Mouse (Mus musculus): ENCODE data around the gene Plin3. TPM values are rescaled to one million over a fixed set of nuclear protein-coding genes. Genes with fewer than 3 reads are reported as not detected.

Gene Plin3
- total RNA-seq, 2 experiments from 2014 or later, result 2.5 to 6.7 TPM

DNA sequence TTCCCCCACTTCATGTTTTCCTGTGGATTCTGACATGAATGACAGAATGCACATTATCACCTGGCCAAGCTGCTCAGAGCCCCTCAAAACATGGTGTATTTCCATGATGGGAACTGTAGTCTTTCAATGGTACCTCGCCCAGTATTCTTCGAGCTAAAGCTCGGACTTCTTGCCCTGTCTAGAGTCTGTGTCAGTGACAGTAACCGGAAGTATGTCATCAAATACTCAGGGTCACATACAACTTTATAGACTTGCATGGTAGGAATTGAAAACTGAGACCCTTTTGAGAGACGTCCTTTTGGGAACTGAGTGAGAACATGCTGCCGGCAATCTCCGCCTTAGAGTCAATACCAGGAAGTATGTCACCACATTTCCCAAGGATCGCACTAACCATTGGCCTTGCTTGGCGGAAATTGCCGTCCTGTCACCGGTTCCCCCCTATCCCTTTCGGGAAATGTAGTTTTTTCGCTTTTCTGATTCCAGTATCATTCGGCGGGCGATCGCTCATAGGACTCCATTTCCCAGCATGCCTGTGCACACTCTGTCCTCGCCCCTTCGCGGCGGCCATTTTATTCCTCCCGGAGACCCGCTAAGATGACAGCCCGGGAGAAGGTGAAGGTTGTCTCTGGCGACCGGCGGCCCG is 36.3 kb downstream of the Plin3 start, which contains the start of gene Fem1a:
Fem1a (plus strand) TSS at position 572 of the 643 bp plus-strand sequence.
- peak; percentile 89 for ATAC-seq (replicated peaks; ENCODE audit: low FRiP score, poor library complexity, severe bottlenecking)

GRCm38 (mm10) chr17:56255863-56256238 is 36.8 kb downstream of the Plin3 start:
- ATAC-seq (replicated peaks; ENCODE audit: low FRiP score, poor library complexity, severe bottlenecking), result peak; percentile 87

DNA sequence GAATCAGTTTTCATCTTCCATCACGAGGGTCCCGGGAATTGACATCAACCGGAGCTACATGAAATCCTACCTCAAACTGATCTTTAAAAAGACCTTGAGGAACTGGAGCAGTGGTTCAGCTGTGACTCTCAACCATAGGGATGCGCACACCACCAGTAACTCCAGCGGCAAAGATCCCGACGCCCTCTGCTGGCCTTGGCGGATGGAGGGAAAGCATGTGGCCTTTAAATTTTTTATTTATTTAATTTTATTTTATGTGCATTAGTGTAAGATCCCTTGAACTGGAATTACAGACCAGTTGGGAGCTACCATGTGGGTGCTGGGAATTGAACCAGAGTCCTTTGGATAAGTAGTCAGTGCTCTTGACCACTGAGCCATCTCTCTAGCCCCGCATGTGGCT is 37.2 kb downstream of the Plin3 start:
- no peak for ATAC-seq (replicated peaks; ENCODE audit: low FRiP score, poor library complexity, severe bottlenecking)

DNA sequence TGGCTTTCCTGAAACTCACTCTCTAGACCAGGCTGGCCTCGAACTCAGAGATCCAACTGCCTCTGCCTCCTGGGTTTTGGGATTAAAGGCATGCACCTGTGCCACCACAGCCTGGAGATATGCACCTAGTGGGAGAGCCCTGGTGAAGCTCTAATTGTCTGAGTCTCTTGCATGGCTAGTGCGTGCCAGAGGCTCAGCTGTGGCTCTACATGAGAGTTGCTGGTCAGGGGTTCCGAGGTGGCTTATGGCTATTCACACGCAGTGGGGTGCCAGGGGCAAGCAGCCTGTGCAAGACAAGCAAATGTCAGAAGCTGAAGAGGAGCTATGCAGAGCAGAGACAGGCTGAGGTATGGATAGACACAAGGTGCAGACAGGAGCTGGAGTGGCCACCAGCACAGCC is 38.0 kb downstream of the Plin3 start:
- ATAC-seq (replicated peaks; ENCODE audit: low FRiP score, poor library complexity, severe bottlenecking), result no peak

DNA sequence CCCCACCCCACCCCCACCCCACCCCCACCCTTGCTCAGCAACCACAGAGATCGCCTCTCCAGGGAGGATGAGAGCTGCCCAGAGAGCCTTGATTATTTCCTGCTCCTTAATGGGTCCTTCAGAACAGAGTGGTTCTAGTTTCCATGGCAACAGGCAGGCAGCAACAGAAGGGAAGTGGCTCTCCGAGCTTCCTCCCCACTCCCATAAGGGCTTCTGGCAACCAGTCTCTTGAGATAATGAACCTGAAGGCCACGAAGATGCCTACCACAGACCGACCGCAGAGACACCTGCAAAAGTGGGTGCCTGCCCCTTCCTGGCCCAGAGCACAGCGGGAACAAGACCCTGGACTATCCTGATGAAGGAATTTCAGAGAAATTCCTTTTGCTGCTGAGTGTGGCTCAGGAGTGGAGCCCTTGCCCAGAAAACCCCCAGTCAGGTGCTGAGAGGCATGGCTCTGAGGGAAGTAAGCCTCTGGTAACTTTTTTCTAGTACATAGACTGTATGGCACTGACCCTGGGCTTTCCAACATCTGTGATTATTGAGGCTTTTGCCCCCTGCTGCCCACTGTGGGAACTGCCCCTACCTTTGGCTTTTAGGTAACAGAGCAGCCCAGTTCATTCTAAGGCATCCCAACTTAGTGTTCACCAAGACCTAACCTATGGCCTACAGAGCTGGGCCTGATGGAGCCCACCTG is 41.4 kb downstream of the Plin3 start:
- ATAC-seq (replicated peaks; ENCODE audit: low FRiP score, poor library complexity, severe bottlenecking), result no peak; the same call in 1 of the 2 replicates

DNA sequence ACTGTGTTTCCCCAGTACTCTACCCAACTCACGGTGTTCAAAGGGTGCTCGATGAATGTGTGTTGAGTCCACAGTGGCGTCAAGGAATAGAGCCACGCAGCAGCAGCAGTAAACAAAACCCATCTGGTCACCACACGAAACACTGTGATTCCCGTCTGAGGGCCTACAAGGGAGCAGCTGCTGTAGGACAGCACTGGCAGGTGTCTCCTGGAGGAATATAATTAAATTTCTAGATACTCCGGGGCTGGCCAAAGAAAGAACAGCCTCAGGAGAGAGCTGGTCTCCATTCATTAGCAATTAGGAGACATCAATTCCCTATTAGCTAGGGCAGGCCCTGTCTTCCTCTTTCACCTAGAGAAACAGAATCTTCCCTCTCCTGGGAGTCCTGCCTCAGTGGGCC is 47.1 kb downstream of the Plin3 start:
- ATAC-seq (replicated peaks; ENCODE audit: low FRiP score, poor library complexity, severe bottlenecking), result no peak

DNA sequence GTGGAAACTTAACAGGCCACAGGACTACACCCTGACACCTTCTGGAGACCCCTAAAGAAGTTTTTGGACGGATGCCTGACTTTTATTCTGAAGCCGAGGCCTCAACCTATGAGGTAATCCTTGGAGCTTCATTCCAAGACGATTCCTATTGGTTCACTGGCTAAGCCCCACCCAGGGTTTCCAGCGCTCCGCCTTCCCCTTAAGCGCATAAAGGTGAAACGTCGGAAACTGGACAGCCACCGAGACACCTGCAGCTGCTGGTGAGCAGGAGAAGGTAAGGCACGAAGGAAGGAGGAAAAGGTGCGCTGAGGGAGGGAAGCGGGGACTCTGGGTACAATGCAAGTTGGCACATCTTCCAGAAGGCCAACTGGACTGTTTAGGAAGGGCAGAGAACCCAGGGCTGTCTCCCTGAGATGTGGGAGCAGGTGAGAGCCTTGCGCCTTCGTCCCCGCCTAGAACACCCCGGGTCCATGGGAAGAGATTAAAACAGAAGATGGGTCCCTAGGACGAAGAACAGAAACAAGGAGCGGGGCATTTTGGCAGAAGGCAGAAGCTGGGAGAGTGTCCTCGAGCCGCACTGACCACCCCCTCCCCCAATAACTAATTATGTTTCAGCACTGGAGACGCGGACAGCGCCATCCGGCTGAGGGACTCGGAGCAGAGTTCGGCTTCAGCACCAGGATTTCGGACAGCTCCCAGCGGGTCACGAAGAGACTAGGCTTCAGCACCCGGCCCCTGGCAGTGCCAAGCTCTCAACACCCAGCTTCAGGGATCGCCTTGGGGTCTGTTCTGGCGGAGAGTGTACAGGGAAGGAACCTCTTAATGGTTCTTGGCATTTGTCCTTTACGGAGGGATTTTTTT is 50.9 kb downstream of the Plin3 start:
- peak; percentile 66 for ATAC-seq (replicated peaks; ENCODE audit: low FRiP score, poor library complexity, severe bottlenecking)

DNA sequence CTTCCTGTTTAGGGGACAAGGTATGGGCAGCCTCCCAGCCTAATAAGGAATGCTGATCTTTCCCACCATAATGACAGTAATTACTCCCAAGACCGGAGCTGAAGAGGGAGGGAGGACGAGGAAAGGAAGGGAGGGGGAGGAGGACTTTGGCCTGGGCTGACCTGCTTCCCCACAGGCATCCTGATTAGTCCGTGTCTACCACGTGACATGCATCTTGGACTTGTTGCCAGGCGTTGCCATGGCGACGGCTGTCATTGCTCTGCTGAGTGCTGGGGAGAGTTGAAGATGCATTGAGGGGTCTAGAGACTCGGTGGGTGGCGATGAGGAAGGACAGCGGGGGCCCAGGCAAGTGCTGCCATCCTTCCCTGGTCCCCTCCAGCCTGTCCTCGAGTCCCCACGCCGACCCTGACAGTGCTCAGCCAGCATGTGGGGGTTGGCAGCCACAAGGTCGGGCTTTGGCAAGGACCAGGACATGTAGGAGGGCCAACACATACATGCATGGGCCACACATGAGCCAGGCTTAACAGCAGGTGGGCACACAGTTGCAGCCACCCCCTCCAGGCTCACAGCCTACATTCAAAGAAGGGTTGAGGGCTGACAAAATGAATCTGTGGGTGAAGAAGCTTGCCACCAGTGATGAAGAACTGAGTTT is 58.7 kb downstream of the Plin3 start:
- ATAC-seq (replicated peaks; ENCODE audit: low FRiP score, poor library complexity, severe bottlenecking), result no peak

- no peak for ATAC-seq (replicated peaks; ENCODE audit: low FRiP score, poor library complexity, severe bottlenecking)
These were observed 59.3 kb downstream of the Plin3 start for GRCm38 (mm10) chr17:56233389-56233788.

GRCm38 (mm10) chr17:56229943-56230342 is 62.7 kb downstream of the Plin3 start:
- ATAC-seq (replicated peaks; ENCODE audit: low FRiP score, poor library complexity, severe bottlenecking), result no peak

Other genes with a start within 250 kb of the Plin3 start
- gene Ubxn6, start 217.8 kb downstream of the Plin3 start, total RNA-seq (2015; ENCODE audit: low replicate concordance), result 4.7 and 8.4 TPM in 2 replicates
- 1.9 and 5.6 TPM in 2 replicates for gene Ubxn6, start 217.8 kb downstream of the Plin3 start, total RNA-seq (2017; ENCODE audit: low replicate concordance)
- 36.5 and 71.4 TPM in 2 replicates for gene Hdgfl2, start 213.2 kb downstream of the Plin3 start, total RNA-seq (2015; ENCODE audit: low replicate concordance)
- gene Hdgfl2, start 213.2 kb downstream of the Plin3 start, total RNA-seq (2017; ENCODE audit: low replicate concordance), result 125 and 144 TPM in 2 replicates
- gene Plin4, start 183.1 kb downstream of the Plin3 start, total RNA-seq (2015; ENCODE audit: low replicate concordance), result not detected in 2 replicates
- gene Plin4, start 183.1 kb downstream of the Plin3 start, total RNA-seq (2017; ENCODE audit: low replicate concordance), result not detected in 2 replicates
- gene Plin5, start 175.3 kb downstream of the Plin3 start, total RNA-seq (2015; ENCODE audit: low replicate concordance), result not detected in 2 replicates
- gene Plin5, start 175.3 kb downstream of the Plin3 start, total RNA-seq (2017; ENCODE audit: low replicate concordance), result not detected in 2 replicates
- 1.7 and 8.6 TPM in 2 replicates for gene Lrg1, start 170.9 kb downstream of the Plin3 start, total RNA-seq (2015; ENCODE audit: low replicate concordance)
- gene Lrg1, start 170.9 kb downstream of the Plin3 start, total RNA-seq (2017; ENCODE audit: low replicate concordance), result 3.9 and 6.9 TPM in 2 replicates
- 1.4 TPM in 1 of 2 replicates, not detected in the other for gene Sema6b, start 152.5 kb downstream of the Plin3 start, total RNA-seq (2015; ENCODE audit: low replicate concordance)
- 0.83 TPM in 1 of 2 replicates, not detected in the other for gene Sema6b, start 152.5 kb downstream of the Plin3 start, total RNA-seq (2017; ENCODE audit: low replicate concordance)
- 1.3 and 1.4 TPM in 2 replicates for gene Tnfaip8l1, start 130.4 kb downstream of the Plin3 start, total RNA-seq (2015; ENCODE audit: low replicate concordance)
- gene Tnfaip8l1, start 130.4 kb downstream of the Plin3 start, total RNA-seq (2017; ENCODE audit: low replicate concordance), result 0.26 and 1.6 TPM in 2 replicates
- 9.6 and 11.2 TPM in 2 replicates for gene Mydgf, start 109.0 kb downstream of the Plin3 start, total RNA-seq (2015; ENCODE audit: low replicate concordance)
- gene Mydgf, start 109.0 kb downstream of the Plin3 start, total RNA-seq (2017; ENCODE audit: low replicate concordance), result 5.6 and 6.8 TPM in 2 replicates
- 5.8 and 11.7 TPM in 2 replicates for gene Dpp9, start 74.0 kb downstream of the Plin3 start, total RNA-seq (2015; ENCODE audit: low replicate concordance)
- 6.5 and 8.9 TPM in 2 replicates for gene Dpp9, start 74.0 kb downstream of the Plin3 start, total RNA-seq (2017; ENCODE audit: low replicate concordance)
- gene Fem1a, start 36.1 kb downstream of the Plin3 start, total RNA-seq (2015; ENCODE audit: low replicate concordance), result 7.2 and 8.4 TPM in 2 replicates
- 5.7 and 7.6 TPM in 2 replicates for gene Fem1a, start 36.1 kb downstream of the Plin3 start, total RNA-seq (2017; ENCODE audit: low replicate concordance)
- 4.0 and 4.6 TPM in 2 replicates for gene Ticam1, start 16.1 kb downstream of the Plin3 start, total RNA-seq (2015; ENCODE audit: low replicate concordance)
- gene Ticam1, start 16.1 kb downstream of the Plin3 start, total RNA-seq (2017; ENCODE audit: low replicate concordance), result 1.4 and 2.6 TPM in 2 replicates
- not detected in 2 replicates for gene Arrdc5, start 7.4 kb upstream of the Plin3 start, total RNA-seq (2015; ENCODE audit: low replicate concordance)
- not detected in 2 replicates for gene Arrdc5, start 7.4 kb upstream of the Plin3 start, total RNA-seq (2017; ENCODE audit: low replicate concordance)
- gene Uhrf1, start 10.4 kb upstream of the Plin3 start, total RNA-seq (2015; ENCODE audit: low replicate concordance), result 86.9 and 122 TPM in 2 replicates
- 178 and 179 TPM in 2 replicates for gene Uhrf1, start 10.4 kb upstream of the Plin3 start, total RNA-seq (2017; ENCODE audit: low replicate concordance)
- gene Kdm4b, start 33.2 kb upstream of the Plin3 start, total RNA-seq (2015; ENCODE audit: low replicate concordance), result 3.4 and 18.0 TPM in 2 replicates
- gene Kdm4b, start 33.2 kb upstream of the Plin3 start, total RNA-seq (2017; ENCODE audit: low replicate concordance), result 3.4 and 8.5 TPM in 2 replicates
- 7.9 and 10.9 TPM in 2 replicates for gene Ptprs, start 183.6 kb upstream of the Plin3 start, total RNA-seq (2015; ENCODE audit: low replicate concordance)
- gene Ptprs, start 183.6 kb upstream of the Plin3 start, total RNA-seq (2017; ENCODE audit: low replicate concordance), result 2.1 and 4.7 TPM in 2 replicates
- not detected in 2 replicates for gene Znrf4, start 219.6 kb upstream of the Plin3 start, total RNA-seq (2015; ENCODE audit: low replicate concordance)
- not detected in 2 replicates for gene Znrf4, start 219.6 kb upstream of the Plin3 start, total RNA-seq (2017; ENCODE audit: low replicate concordance)

All from erythroid progenitor cell, adult 5-6 weeks (primary cell).